Mouse (Mus musculus) intestine, embryonic 14.5 days (tissue): ENCODE measurements around the gene Sod1. TPM values are rescaled to one million over a fixed set of nuclear protein-coding genes. Genes with fewer than 3 reads are reported as not detected.

Experiments used
- ATAC-seq: fragments of 200-750 bp; cut with Nextera tagmentation; replicated peaks from 2 replicates; pipeline ENCODE4 v1.8.0; 2017; ENCODE audit warnings: low read depth, moderate number of reproducible peaks, moderate TSS enrichment, moderate library complexity; ENCODE audit not compliant: low FRiP score, low TSS enrichment
- DNase-seq: peaks from one replicate; pipeline ENCODE4 v3.0.0-alpha.2; 2018; ENCODE audit warnings: low spot score
- H3K27ac ChIP-seq: fragments of 300-500 bp; sonication (generic); 2 replicates; pipeline ENCODE4 v1.5.1; 2014; ENCODE audit warnings: low read depth, mild to moderate bottlenecking, control low read depth
- H3K27me3 ChIP-seq: fragments of 300-500 bp; sonication (generic); replicated peaks from 2 replicates; pipeline ENCODE4 v1.6.1; 2014; ENCODE audit warnings: low read length, control low read depth; ENCODE audit not compliant: control insufficient read depth, insufficient read depth
- H3K36me3 ChIP-seq: fragments of 300-500 bp; sonication (generic); 2 replicates; pipeline ENCODE4 v1.6.1; 2014; ENCODE audit warnings: low read length, control low read depth; ENCODE audit not compliant: control insufficient read depth, insufficient read depth
- H3K4me1 ChIP-seq: fragments of 300-500 bp; sonication (generic); replicated peaks from 2 replicates; pipeline ENCODE4 v1.6.1; 2014; ENCODE audit warnings: low read length, control low read depth, mixed read lengths; ENCODE audit not compliant: control insufficient read depth, insufficient read depth
- H3K4me2 ChIP-seq: fragments of 300-500 bp; sonication (generic); 2 replicates; pipeline ENCODE4 v1.6.1; 2014; ENCODE audit warnings: low read length
- H3K4me3 ChIP-seq: fragments of 300-500 bp; sonication (generic); 2 replicates; pipeline ENCODE4 v1.5.1; 2014; ENCODE audit warnings: low read depth, low read length, control low read depth, mixed read lengths
- H3K9ac ChIP-seq: fragments of 300-500 bp; sonication (generic); 2 replicates; pipeline ENCODE4 v1.6.1; 2014; ENCODE audit warnings: mild to moderate bottlenecking, low read length
- H3K9me3 ChIP-seq: fragments of 300-500 bp; sonication (generic); 2 replicates; pipeline ENCODE4 v1.6.1; 2016; ENCODE audit warnings: low read length, control low read depth; ENCODE audit not compliant: control insufficient read depth
- WGBS: fragments of 180-500 bp; shearing (Covaris S2); extraction: QIAGEN DNeasy Blood & Tissue Kit; methylation state at CpG from one replicate; pipeline ENCODE4 v1.1.7; 2014; 5-methylcytosine and 5-hydroxymethylcytosine counted together
- polyA plus RNA-seq: library from polyadenylated mRNA; unstranded; fragments of >200 nt; fragmentation: Nextera tagmentation; extraction: Ambion mirVana; gene quantifications from 2 replicates; pipeline ENCODE4 v1.2.1, GENCODE M21; 2014

The Sod1 gene
- polyA plus RNA-seq, result 1,317 and 1,355 TPM in 2 replicates

- peak within 1 kb of the TSS; percentile 93 for H3K27ac ChIP-seq
- H3K36me3 ChIP-seq, result peaks cover 21% of the 10 kb centered on the region
- peak within 1 kb of the TSS; percentile 90 for H3K9ac ChIP-seq
- ATAC-seq (peak; percentile 96), DNase-seq (peak; percentile 100)
- peak within 1 kb of the TSS; percentile 95 for H3K4me2 ChIP-seq
- peaks cover 14% of the 10 kb centered on the region for H3K4me1 ChIP-seq
- no peaks in the 10 kb centered on the region for H3K27me3 ChIP-seq
- no peaks in the 10 kb centered on the region for H3K9me3 ChIP-seq
- 3% methylated on average over 63 of the region's 63 CpGs for WGBS
- peak within 1 kb of the TSS; percentile 88 for H3K4me3 ChIP-seq
Observed at GRCm38 (mm10) chr16:90220026-90220891, at the start of gene Sod1. Gene Sod1, plus strand, starts transcription at chr16:90220754.

GRCm38 (mm10) chr16:90171416-90171815 lies 49.1 kb upstream of the Sod1 start:
- Histone ChIP-seq H3K9ac (no peak overlapping the region), H3K4me1 (no peaks in the 10 kb centered on the region), H3K9me3 (no peaks in the 10 kb centered on the region), H3K4me2 (no peak overlapping the region), H3K4me3 (no peak overlapping the region), H3K36me3 (no peaks in the 10 kb centered on the region), H3K27ac (no peak overlapping the region), H3K27me3 (no peaks in the 10 kb centered on the region)
- WGBS, result 68% methylated on average over 8 of the region's 8 CpGs
- DNase-seq (no peak), ATAC-seq (no peak)

DNA sequence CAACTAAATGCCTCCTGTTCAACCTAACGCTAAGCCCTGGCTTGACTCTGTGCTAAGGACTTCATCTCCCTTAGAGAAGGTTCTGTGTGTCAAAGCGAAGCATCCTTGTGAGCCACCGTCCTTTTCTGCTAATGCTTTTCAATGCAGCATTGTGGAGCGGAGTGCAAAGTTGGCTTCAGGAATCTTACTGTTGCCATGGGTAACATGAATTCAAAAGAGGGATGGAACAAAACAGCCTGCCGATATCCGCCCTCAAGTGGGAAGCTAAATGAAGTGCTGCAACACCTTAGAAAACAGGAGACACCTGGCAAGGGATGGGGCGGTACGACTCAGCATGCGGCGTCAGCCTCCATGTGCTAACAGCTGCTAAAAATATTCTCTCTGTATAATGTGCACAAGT lies 44.1 kb upstream of the Sod1 start:
- ATAC-seq, result no peak
- H3K27me3 ChIP-seq, result no peaks in the 10 kb centered on the region
- no peaks in the 10 kb centered on the region for H3K9me3 ChIP-seq
- H3K36me3 ChIP-seq, result no peaks in the 10 kb centered on the region
- H3K9ac ChIP-seq, result no peak overlapping the region
- no peak overlapping the region for H3K4me2 ChIP-seq
- no peak overlapping the region for H3K27ac ChIP-seq
- no peak for DNase-seq
- WGBS, result 60% methylated on average over 10 of the region's 10 CpGs
- H3K4me1 ChIP-seq, result no peaks in the 10 kb centered on the region
- H3K4me3 ChIP-seq, result no peak overlapping the region

- no peak for DNase-seq
- Histone ChIP-seq H3K4me3 (no peak overlapping the region), H3K36me3 (no peaks in the 10 kb centered on the region), H3K27me3 (no peaks in the 10 kb centered on the region), H3K9me3 (no peaks in the 10 kb centered on the region), H3K4me1 (no peaks in the 10 kb centered on the region), H3K9ac (no peak overlapping the region), H3K27ac (no peak overlapping the region), H3K4me2 (no peak overlapping the region)
- no peak for ATAC-seq
- WGBS, result 70% methylated on average over 8 of the region's 8 CpGs
Observed at GRCm38 (mm10) chr16:90177425-90177824, 43.1 kb upstream of the Sod1 start.

- Histone ChIP-seq H3K9ac (no peak overlapping the region), H3K27ac (no peak overlapping the region), H3K4me3 (no peak overlapping the region), H3K9me3 (no peaks in the 10 kb centered on the region), H3K36me3 (no peaks in the 10 kb centered on the region), H3K27me3 (no peaks in the 10 kb centered on the region), H3K4me2 (no peak overlapping the region), H3K4me1 (no peaks in the 10 kb centered on the region)
- WGBS, result 92% methylated on average over 3 of the region's 3 CpGs
- DNase-seq, result no peak
- no peak for ATAC-seq
Observed at GRCm38 (mm10) chr16:90178404-90178803, 42.1 kb upstream of the Sod1 start.

GRCm38 (mm10) chr16:90179892-90180291 lies 40.7 kb upstream of the Sod1 start:
- DNase-seq (no peak), ATAC-seq (no peak)
- H3K4me2 ChIP-seq, result no peak overlapping the region
- no peaks in the 10 kb centered on the region for H3K4me1 ChIP-seq
- no peaks in the 10 kb centered on the region for H3K36me3 ChIP-seq
- H3K27ac ChIP-seq, result no peak overlapping the region
- 92% methylated on average over 5 of the region's 5 CpGs for WGBS
- H3K4me3 ChIP-seq, result no peak overlapping the region
- H3K9ac ChIP-seq, result no peak overlapping the region
- no peaks in the 10 kb centered on the region for H3K27me3 ChIP-seq
- no peaks in the 10 kb centered on the region for H3K9me3 ChIP-seq

DNA sequence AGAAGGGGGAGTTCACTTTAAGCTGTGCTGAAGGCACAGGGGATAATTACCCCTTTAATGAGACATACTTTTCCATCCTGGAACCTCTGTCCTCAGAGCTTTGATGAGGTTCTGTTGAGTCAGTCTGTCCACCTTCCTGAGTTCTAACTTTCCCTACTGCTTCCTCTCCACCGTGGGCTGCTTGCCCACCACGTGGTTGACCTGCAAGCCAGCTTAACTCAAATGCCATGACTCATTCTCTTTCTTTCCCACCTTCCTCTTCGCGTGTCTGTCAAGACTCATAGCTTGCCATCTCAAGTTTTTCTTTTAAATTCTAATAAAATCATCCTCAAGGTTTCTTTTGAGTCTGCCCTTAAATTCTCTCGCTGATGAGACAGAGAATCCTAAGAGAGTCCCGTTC lies 39.6 kb upstream of the Sod1 start:
- no peak overlapping the region for H3K4me3 ChIP-seq
- WGBS, result 80% methylated on average over 6 of the region's 6 CpGs
- no peaks in the 10 kb centered on the region for H3K4me1 ChIP-seq
- no peak overlapping the region for H3K9ac ChIP-seq
- no peak overlapping the region for H3K27ac ChIP-seq
- DNase-seq (no peak), ATAC-seq (no peak)
- no peaks in the 10 kb centered on the region for H3K27me3 ChIP-seq
- H3K9me3 ChIP-seq, result no peaks in the 10 kb centered on the region
- no peaks in the 10 kb centered on the region for H3K36me3 ChIP-seq
- no peak overlapping the region for H3K4me2 ChIP-seq

DNA sequence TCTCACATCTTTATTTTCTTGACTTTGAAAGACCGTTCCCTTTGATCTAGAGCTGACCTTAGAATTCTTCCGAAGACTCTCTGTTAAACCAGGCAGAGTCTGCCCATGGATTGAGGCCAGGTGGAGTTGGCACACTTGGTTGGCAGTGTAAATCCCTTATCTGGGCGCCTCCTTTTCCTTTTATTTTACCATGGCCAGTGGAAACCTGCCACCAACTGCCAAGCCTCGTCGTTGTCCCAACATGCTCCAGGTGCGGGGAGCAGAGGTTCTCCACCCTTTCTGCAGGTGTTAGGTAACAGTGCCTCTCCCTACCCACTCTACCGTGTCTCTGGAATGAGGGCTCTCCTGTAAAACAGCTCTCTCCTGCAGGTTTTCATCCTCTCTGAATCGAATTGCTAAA lies 38.9 kb upstream of the Sod1 start:
- Histone ChIP-seq H3K4me3 (no peak overlapping the region), H3K9ac (no peak overlapping the region), H3K9me3 (no peaks in the 10 kb centered on the region), H3K4me1 (no peaks in the 10 kb centered on the region), H3K4me2 (no peak overlapping the region), H3K27me3 (no peaks in the 10 kb centered on the region), H3K27ac (no peak overlapping the region), H3K36me3 (no peaks in the 10 kb centered on the region)
- ATAC-seq, result no peak
- DNase-seq, result no peak
- WGBS, result 87% methylated on average over 8 of the region's 8 CpGs

DNA sequence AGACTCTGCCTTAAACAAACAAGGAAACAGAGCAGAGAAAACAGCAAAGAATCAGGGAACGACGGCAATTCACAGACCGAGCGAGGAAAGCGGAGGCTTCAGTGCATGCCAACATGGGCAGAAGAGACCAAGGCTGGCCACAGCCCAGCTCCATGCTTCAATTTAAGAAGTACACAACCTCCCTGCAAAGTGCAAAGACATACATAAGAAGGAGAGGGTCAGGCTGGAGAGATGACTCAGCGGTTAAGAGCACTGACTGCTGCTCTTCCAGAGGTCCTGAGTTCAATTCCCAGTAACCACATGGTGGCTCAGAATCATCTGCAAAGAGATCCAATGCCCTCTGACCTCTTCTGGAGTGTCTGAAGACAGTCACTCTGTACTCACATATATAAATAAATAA lies 36.4 kb upstream of the Sod1 start:
- no peaks in the 10 kb centered on the region for H3K4me1 ChIP-seq
- 81% methylated on average over 6 of the region's 6 CpGs for WGBS
- no peak for DNase-seq
- no peak overlapping the region for H3K4me3 ChIP-seq
- no peak for ATAC-seq
- no peak overlapping the region for H3K27ac ChIP-seq
- no peak overlapping the region for H3K9ac ChIP-seq
- H3K9me3 ChIP-seq, result no peaks in the 10 kb centered on the region
- H3K4me2 ChIP-seq, result no peak overlapping the region
- no peaks in the 10 kb centered on the region for H3K27me3 ChIP-seq
- no peaks in the 10 kb centered on the region for H3K36me3 ChIP-seq
